Mouse (Mus musculus) lung, embryonic 16.5 days (tissue): ENCODE data around the gene Tmbim7. TPM values are rescaled to one million over a fixed set of nuclear protein-coding genes. Genes with fewer than 3 reads are reported as not detected.
A peak's percentile ranks its signal among the peaks of the same experiment; 100 is the strongest.

Experiments used
- ATAC-seq: fragments of 200-750 bp; cut with Nextera tagmentation; 2 replicates; pipeline ENCODE4 v1.8.0; 2017; ENCODE audit warnings: low read depth, mild to moderate bottlenecking, moderate library complexity
- H3K27ac ChIP-seq: fragments of 300-500 bp; sonication (generic); 2 replicates; pipeline ENCODE4 v1.5.1; 2014; ENCODE audit warnings: mild to moderate bottlenecking, control low read depth, low read length
- H3K27me3 ChIP-seq: fragments of 300-500 bp; sonication (generic); 2 replicates; pipeline ENCODE4 v1.6.1; 2014; ENCODE audit warnings: low read depth, low read length, mixed read lengths; ENCODE audit not compliant: control insufficient read depth, insufficient read depth
- H3K36me3 ChIP-seq: fragments of 300-500 bp; sonication (generic); 2 replicates; pipeline ENCODE4 v1.6.1; 2014; ENCODE audit warnings: low read length; ENCODE audit not compliant: control insufficient read depth, insufficient read depth
- H3K4me1 ChIP-seq: fragments of 300-500 bp; sonication (generic); replicated peaks from 2 replicates; pipeline ENCODE4 v1.6.1; 2014; ENCODE audit warnings: low read length, mixed read lengths; ENCODE audit not compliant: control insufficient read depth, insufficient read depth
- H3K4me2 ChIP-seq: fragments of 300-500 bp; sonication (generic); 2 replicates; pipeline ENCODE4 v1.6.1; 2014; ENCODE audit warnings: low read depth, low read length, control low read depth
- H3K4me3 ChIP-seq: fragments of 300-500 bp; sonication (generic); 2 replicates; pipeline ENCODE4 v1.5.1; 2014; ENCODE audit warnings: mild to moderate bottlenecking, low read length, control low read depth
- H3K9ac ChIP-seq: fragments of 300-500 bp; sonication (generic); 2 replicates; pipeline ENCODE4 v1.6.1; 2014; ENCODE audit warnings: low read length, control low read depth
- H3K9me3 ChIP-seq: fragments of 300-500 bp; sonication (generic); 2 replicates; pipeline ENCODE4 v1.6.1; 2016; ENCODE audit warnings: low read length; ENCODE audit not compliant: control insufficient read depth
- WGBS: fragments of 180-500 bp; shearing (Covaris S2); extraction: QIAGEN DNeasy Blood & Tissue Kit; methylation state at CpG from one replicate; pipeline ENCODE4 v1.1.7; 2014; 5-methylcytosine and 5-hydroxymethylcytosine counted together
- polyA plus RNA-seq: library from polyadenylated mRNA; unstranded; fragments of >200 nt; fragmentation: Nextera tagmentation; extraction: Ambion mirVana; gene quantifications from 2 replicates; pipeline ENCODE4 v1.2.1, GENCODE M21; 2015

The Tmbim7 gene
- polyA plus RNA-seq, 1 experiment from 2014 or later: not detected

DNA sequence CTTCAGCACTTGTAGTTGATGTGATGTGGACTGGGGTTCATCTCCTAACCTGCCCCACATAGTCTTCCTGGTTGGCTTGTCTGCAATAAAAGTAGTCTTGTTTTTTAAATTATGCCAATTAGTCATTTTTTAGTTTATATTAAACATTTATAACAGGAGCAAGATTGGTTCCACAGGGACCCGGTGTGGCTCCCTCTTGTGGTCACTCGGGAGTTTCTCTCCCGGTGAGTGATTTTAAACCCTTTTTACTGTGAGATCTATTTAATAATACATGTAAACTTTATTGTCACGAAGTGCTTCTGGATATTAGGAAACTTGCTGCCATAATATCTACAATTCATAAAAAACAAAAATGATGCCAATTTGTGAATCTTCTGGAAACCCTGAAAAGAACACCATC is 17.0 kb upstream of the Tmbim7 start:
- ATAC-seq: no peak
- no peak overlapping the region for H3K4me3 ChIP-seq
- H3K4me1 ChIP-seq: no peaks in the 10 kb centered on the region
- H3K9ac ChIP-seq: no peak overlapping the region
- no peaks in the 10 kb centered on the region for H3K27me3 ChIP-seq
- peaks cover 14% of the 10 kb centered on the region for H3K36me3 ChIP-seq
- WGBS: 65% methylated on average over 4 of the region's 4 CpGs
- H3K27ac ChIP-seq: no peak overlapping the region
- H3K9me3 ChIP-seq: no peaks in the 10 kb centered on the region
- H3K4me2 ChIP-seq: no peak overlapping the region

DNA sequence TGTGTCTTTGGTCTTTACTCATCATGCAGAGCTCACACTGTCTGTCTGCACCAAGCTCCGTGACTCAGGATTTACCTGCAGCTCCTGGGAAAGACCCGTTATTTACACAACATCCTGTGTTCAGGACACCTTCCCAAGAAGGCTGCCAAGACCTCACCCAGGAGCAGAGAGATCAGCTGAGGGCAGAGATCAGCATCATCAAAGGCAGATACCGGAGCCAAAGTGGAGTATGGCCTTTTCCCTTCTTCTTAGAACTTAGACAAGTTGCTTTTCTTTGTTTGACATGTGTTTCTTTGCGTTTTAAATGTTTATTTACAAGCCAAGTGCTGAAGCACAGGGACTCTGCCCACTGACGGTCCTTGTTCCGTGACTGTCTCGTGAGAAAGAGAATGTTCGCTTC is 15.7 kb upstream of the Tmbim7 start:
- WGBS: 74% methylated on average over 8 of the region's 8 CpGs
- peaks cover 18% of the 10 kb centered on the region for H3K36me3 ChIP-seq
- H3K9me3 ChIP-seq: no peaks in the 10 kb centered on the region
- H3K4me1 ChIP-seq: no peaks in the 10 kb centered on the region
- no peak for ATAC-seq
- H3K9ac ChIP-seq: no peak overlapping the region
- H3K27ac ChIP-seq: no peak overlapping the region
- H3K4me2 ChIP-seq: no peak overlapping the region
- H3K27me3 ChIP-seq: no peaks in the 10 kb centered on the region
- H3K4me3 ChIP-seq: no peak overlapping the region

DNA sequence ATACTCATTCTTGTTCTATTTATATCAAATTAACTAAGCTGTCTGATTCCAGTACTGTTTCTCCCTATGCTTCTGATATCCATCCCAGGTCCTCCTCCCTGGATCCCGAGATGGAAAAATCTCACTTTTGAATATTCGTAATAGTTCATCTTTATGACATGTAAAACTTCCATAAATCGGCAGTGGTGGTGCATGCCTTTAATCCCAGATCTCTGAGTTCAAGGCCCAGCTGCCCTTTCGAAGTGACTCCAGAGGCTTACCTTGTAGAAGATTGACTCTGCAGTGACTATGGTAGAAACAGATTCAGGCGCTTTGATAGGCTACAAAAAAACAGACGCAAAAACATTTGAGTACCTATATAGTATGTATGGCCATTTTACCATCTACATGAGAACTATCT is 6.4 kb upstream of the Tmbim7 start:
- ATAC-seq: no peak
- peaks cover 29% of the 10 kb centered on the region for H3K36me3 ChIP-seq

DNA sequence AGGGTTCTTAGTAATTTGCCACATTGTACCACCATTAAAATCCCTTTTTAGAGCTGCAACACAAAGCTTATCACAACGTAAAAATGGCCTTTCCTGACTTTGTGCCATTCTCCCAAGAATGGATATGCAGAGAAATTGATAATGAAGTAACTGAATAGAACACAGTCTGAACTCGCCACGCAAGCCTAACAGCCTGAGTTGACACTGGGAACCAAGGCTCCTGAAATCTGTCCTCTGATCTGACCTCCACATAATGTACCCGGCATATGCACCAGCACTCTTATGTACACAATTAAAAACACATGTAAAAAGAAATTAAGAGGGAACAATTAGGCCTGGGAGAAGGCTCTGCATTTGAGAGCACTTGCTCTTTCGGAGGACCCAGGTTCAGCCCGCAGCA is 5.7 kb upstream of the Tmbim7 start:
- H3K9ac ChIP-seq: no peak overlapping the region; the same call in 1 of the 2 replicates
- no peak overlapping the region for H3K4me2 ChIP-seq
- H3K27ac ChIP-seq: no peak overlapping the region
- H3K4me1 ChIP-seq: peaks cover 7% of the 10 kb centered on the region
- no peaks in the 10 kb centered on the region for H3K27me3 ChIP-seq
- 81% methylated on average over 6 of the region's 6 CpGs for WGBS
- no peak overlapping the region for H3K4me3 ChIP-seq
- ATAC-seq: no peak
- H3K36me3 ChIP-seq: peaks cover 26% of the 10 kb centered on the region
- H3K9me3 ChIP-seq: no peaks in the 10 kb centered on the region

More for the DNA sequence above, 6.4 kb upstream of the Tmbim7 start:
- no peak overlapping the region for H3K9ac ChIP-seq
- H3K27me3 ChIP-seq: no peaks in the 10 kb centered on the region
- H3K27ac ChIP-seq: no peak overlapping the region
- H3K4me3 ChIP-seq: no peak overlapping the region
- H3K4me2 ChIP-seq: no peak overlapping the region
- peaks cover 7% of the 10 kb centered on the region for H3K4me1 ChIP-seq
- H3K9me3 ChIP-seq: no peaks in the 10 kb centered on the region
- WGBS: 90% methylated on average over 6 of the region's 6 CpGs

DNA sequence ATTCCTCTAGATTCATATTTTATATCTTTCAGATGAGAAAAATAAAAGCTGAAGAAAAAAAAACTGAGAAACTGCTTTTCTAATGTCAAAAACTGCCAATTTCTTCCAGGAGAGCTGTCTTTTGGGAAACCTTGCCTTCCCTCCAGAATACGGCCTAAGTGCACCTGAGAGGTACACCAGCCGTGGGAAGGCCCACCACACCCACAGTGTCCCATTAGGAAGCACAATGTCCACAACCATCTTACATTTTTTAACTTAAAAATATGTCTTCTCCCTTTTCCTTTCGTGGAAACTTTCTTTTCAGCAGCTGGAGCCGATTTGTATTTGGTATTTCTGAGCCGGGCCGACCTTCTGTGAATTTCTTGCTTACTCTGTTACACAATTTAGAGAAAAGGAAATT is 4.4 kb upstream of the Tmbim7 start:
- peaks cover 7% of the 10 kb centered on the region for H3K4me1 ChIP-seq
- WGBS: 10% methylated on average over 6 of the region's 6 CpGs
- H3K36me3 ChIP-seq: peaks cover 18% of the 10 kb centered on the region
- H3K4me2 ChIP-seq: peak overlapping the region; percentile 72
- H3K27ac ChIP-seq: no peak overlapping the region
- H3K27me3 ChIP-seq: no peaks in the 10 kb centered on the region
- peak overlapping the region; percentile 70 for H3K9ac ChIP-seq
- peak overlapping the region; percentile 99 for H3K4me3 ChIP-seq
- no peaks in the 10 kb centered on the region for H3K9me3 ChIP-seq
- no peak for ATAC-seq

DNA sequence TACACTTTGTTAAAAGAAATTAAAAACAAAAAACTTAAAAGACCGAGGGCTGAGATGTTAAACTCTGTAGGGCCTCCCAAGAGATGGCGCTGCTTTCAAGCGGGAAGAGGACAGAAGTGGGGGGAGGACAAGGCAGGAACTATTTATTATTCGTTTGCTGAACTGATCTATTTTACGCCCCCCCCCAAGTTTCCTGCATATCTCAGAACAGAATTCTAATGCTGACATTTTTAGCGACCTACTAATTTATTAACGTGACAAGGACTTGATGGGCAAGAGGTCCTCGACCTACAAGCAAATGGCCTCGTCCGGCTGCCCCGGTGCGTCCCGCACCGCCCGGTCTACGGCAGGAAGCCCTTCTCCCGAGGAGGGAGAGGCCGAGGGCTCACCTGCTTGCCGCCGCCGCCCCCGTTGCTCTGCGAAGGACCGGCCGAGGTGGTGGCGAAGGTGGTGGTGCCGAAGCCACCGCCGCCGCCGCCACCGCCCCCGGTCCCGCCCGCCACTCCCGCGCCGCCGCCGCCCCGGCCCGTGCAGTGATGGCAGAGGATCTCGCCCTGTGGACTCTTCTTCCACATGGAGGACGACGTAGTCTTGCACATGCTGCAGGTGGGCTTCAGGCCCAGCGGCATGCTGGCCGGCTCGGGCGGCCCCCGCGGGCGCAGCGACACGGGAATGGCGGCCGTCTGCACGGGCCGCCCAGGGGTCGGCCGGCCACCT is 3.8 kb upstream of the Tmbim7 start:
- peaks cover 7% of the 10 kb centered on the region for H3K4me1 ChIP-seq
- peak overlapping the region; percentile 92 for H3K9ac ChIP-seq
- no peaks in the 10 kb centered on the region for H3K27me3 ChIP-seq
- H3K9me3 ChIP-seq: no peaks in the 10 kb centered on the region
- under 1% methylated on average over 60 of the region's 60 CpGs for WGBS
- peak overlapping the region; percentile 72 for H3K4me2 ChIP-seq
- H3K27ac ChIP-seq: peak overlapping the region; percentile 95
- ATAC-seq: peak; percentile 59
- peaks cover 12% of the 10 kb centered on the region for H3K36me3 ChIP-seq
- peak overlapping the region; percentile 99 for H3K4me3 ChIP-seq

GRCm38 (mm10) chr5:3647708-3648121 is 3.3 kb upstream of the Tmbim7 start:
- peak; percentile 97 for ATAC-seq
- Histone ChIP-seq H3K36me3 (peaks cover 10% of the 10 kb centered on the region), H3K27me3 (no peaks in the 10 kb centered on the region), H3K4me2 (peak overlapping the region; percentile 72), H3K4me3 (peak overlapping the region; percentile 99), H3K9me3 (no peaks in the 10 kb centered on the region), H3K9ac (peak overlapping the region; percentile 92), H3K27ac (peak overlapping the region; percentile 95), H3K4me1 (peaks cover 7% of the 10 kb centered on the region)
- 1% methylated on average over 26 of the region's 46 CpGs for WGBS

DNA sequence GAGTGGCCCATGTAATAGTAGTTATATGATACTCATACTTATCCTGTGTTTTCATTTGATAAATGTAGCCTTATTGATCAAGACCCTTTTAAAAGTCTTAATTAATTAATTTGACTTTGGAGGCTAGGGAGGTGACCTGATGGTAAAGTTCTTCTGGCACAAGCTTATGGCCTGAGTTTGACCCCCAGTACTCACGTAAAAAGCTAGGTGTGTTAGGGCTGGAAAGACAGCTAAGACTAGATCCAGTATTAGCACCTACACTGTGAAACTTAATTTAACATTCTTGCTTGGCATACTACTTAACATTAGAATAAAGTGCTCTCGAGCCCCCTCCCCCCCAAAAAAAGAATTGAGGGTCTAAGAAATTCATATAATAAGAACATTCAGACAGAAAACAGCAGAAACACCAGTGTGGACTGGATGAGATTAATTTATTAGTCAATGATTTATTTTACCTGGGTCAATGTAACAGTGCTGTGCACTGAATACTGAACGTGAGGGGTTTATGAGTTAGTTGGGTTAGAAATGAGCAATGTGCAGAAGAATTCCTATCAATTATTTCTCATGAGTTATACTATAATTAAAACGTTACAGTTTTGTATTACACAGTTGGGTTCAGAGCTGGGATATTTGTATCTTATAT is 2.7 kb upstream of the Tmbim7 start:
- Histone ChIP-seq H3K4me1 (peaks cover 7% of the 10 kb centered on the region), H3K27me3 (no peaks in the 10 kb centered on the region), H3K9me3 (no peaks in the 10 kb centered on the region), H3K4me2 (peak overlapping the region; percentile 72), H3K9ac (0 out of 2 replicates have a peak overlapping the region, but pooled peaks have one; percentile 6), H3K27ac (no peak overlapping the region), H3K4me3 (peak overlapping the region; percentile 99; the same call in 1 of the 2 replicates), H3K36me3 (peaks cover 8% of the 10 kb centered on the region)
- peak; percentile 3; the same call in 1 of the 2 replicates for ATAC-seq
- 42% methylated on average over 4 of the region's 4 CpGs for WGBS

- peaks cover 7% of the 10 kb centered on the region for H3K4me1 ChIP-seq
- no peak overlapping the region for H3K9ac ChIP-seq
- H3K4me2 ChIP-seq: no peak overlapping the region
- WGBS: 67% methylated on average over 4 of the region's 4 CpGs
- no peak for ATAC-seq
- H3K4me3 ChIP-seq: no peak overlapping the region
- H3K27ac ChIP-seq: no peak overlapping the region
- H3K36me3 ChIP-seq: peaks cover 8% of the 10 kb centered on the region
- H3K9me3 ChIP-seq: no peaks in the 10 kb centered on the region
- no peaks in the 10 kb centered on the region for H3K27me3 ChIP-seq
These were observed 2.2 kb upstream of the Tmbim7 start for GRCm38 (mm10) chr5:3648849-3649210.
